Mouse (Mus musculus): ENCODE measurements at regions not wholly inside any gene's neighbourhood (a gene's known extent, or its start where the extent isn't known, plus 50 kb on each side); places are given as distances from the start of the nearest gene placed in this dataset.

- WGBS = 80% methylated on average over 4 of the region's 4 CpGs
- no peak for ATAC-seq
Observed at GRCm38 (mm10) chr3:49686182-49686895, 70.8 kb downstream of the Pcdh18 start.

GRCm38 (mm10) chr3:49674921-49675320, 82.2 kb downstream of the Pcdh18 start:
- WGBS = 88% methylated on average over 6 of the region's 6 CpGs
- no peak for ATAC-seq
- no peaks in the 10 kb centered on the region for H3K9me3 ChIP-seq (replicated peaks; ENCODE audit: control insufficient read depth, low read length, poor library complexity, severe bottlenecking)

More at GRCm38 (mm10) chr3:49686182-49686895, 70.8 kb downstream of the Pcdh18 start:
- Histone ChIP-seq H3K4me1 (ENCODE audit: control insufficient read depth, insufficient read depth, low read length) (no peaks in the 10 kb centered on the region), H3K4me3 (ENCODE audit: low read depth, low read length) (no peak overlapping the region), H3K36me3 (ENCODE audit: control insufficient read depth, insufficient read depth, low read length) (no peaks in the 10 kb centered on the region), H3K27me3 (ENCODE audit: control insufficient read depth, insufficient read depth, low read depth, low read length) (no peaks in the 10 kb centered on the region), H3K27ac (ENCODE audit: low read length) (no peak overlapping the region), H3K9me3 (replicated peaks; ENCODE audit: control insufficient read depth, low read length, poor library complexity, severe bottlenecking) (no peaks in the 10 kb centered on the region), H3K9ac (ENCODE audit: low read depth, low read length) (no peak overlapping the region), H3K4me2 (ENCODE audit: low read length) (no peak overlapping the region)

GRCm38 (mm10) chr3:49672685-49673184, 84.4 kb downstream of the Pcdh18 start:
- Histone ChIP-seq H3K9ac (ENCODE audit: low read depth, low read length) (no peak overlapping the region), H3K27me3 (ENCODE audit: control insufficient read depth, insufficient read depth, low read depth, low read length) (no peaks in the 10 kb centered on the region), H3K4me1 (ENCODE audit: control insufficient read depth, insufficient read depth, low read length) (no peaks in the 10 kb centered on the region), H3K27ac (ENCODE audit: low read length) (no peak overlapping the region), H3K9me3 (replicated peaks; ENCODE audit: control insufficient read depth, low read length, poor library complexity, severe bottlenecking) (no peaks in the 10 kb centered on the region), H3K4me2 (ENCODE audit: low read length) (no peak overlapping the region), H3K4me3 (ENCODE audit: low read depth, low read length) (no peak overlapping the region), H3K36me3 (ENCODE audit: control insufficient read depth, insufficient read depth, low read length) (no peaks in the 10 kb centered on the region)
- ATAC-seq = no peak
- 13% methylated on average over 2 of the region's 2 CpGs for WGBS

More at GRCm38 (mm10) chr3:49674921-49675320, 82.2 kb downstream of the Pcdh18 start:
- Histone ChIP-seq H3K36me3 (ENCODE audit: control insufficient read depth, insufficient read depth, low read length) (no peaks in the 10 kb centered on the region), H3K4me1 (ENCODE audit: control insufficient read depth, insufficient read depth, low read length) (no peaks in the 10 kb centered on the region), H3K4me3 (ENCODE audit: low read depth, low read length) (no peak overlapping the region), H3K27me3 (ENCODE audit: control insufficient read depth, insufficient read depth, low read depth, low read length) (no peaks in the 10 kb centered on the region), H3K9ac (ENCODE audit: low read depth, low read length) (no peak overlapping the region), H3K4me2 (ENCODE audit: low read length) (no peak overlapping the region), H3K27ac (ENCODE audit: low read length) (no peak overlapping the region)

- Histone ChIP-seq H3K4me3 (ENCODE audit: low read depth, low read length) (no peak overlapping the region), H3K27me3 (ENCODE audit: control insufficient read depth, insufficient read depth, low read depth, low read length) (no peaks in the 10 kb centered on the region), H3K9me3 (replicated peaks; ENCODE audit: control insufficient read depth, low read length, poor library complexity, severe bottlenecking) (no peaks in the 10 kb centered on the region), H3K9ac (ENCODE audit: low read depth, low read length) (no peak overlapping the region), H3K4me2 (ENCODE audit: low read length) (no peak overlapping the region), H3K27ac (ENCODE audit: low read length) (no peak overlapping the region), H3K36me3 (ENCODE audit: control insufficient read depth, insufficient read depth, low read length) (no peaks in the 10 kb centered on the region), H3K4me1 (ENCODE audit: control insufficient read depth, insufficient read depth, low read length) (no peaks in the 10 kb centered on the region)
- no peak for ATAC-seq
- WGBS = 94% methylated on average over 9 of the region's 9 CpGs
Observed at GRCm38 (mm10) chr3:49667543-49668338, 89.4 kb downstream of the Pcdh18 start.

- Histone ChIP-seq H3K27ac (ENCODE audit: low read length) (no peak overlapping the region), H3K4me3 (ENCODE audit: low read depth, low read length) (no peak overlapping the region), H3K27me3 (ENCODE audit: control insufficient read depth, insufficient read depth, low read depth, low read length) (no peaks in the 10 kb centered on the region), H3K4me1 (ENCODE audit: control insufficient read depth, insufficient read depth, low read length) (no peaks in the 10 kb centered on the region), H3K36me3 (ENCODE audit: control insufficient read depth, insufficient read depth, low read length) (no peaks in the 10 kb centered on the region), H3K9ac (ENCODE audit: low read depth, low read length) (no peak overlapping the region), H3K4me2 (ENCODE audit: low read length) (no peak overlapping the region), H3K9me3 (replicated peaks; ENCODE audit: control insufficient read depth, low read length, poor library complexity, severe bottlenecking) (no peaks in the 10 kb centered on the region)
- 93% methylated on average over 2 of the region's 2 CpGs for WGBS
- no peak for ATAC-seq
Observed at GRCm38 (mm10) chr3:49666516-49666915, 90.6 kb downstream of the Pcdh18 start.

- no peak for ATAC-seq
- no peak overlapping the region for H3K4me2 ChIP-seq (ENCODE audit: low read length)
Observed at GRCm38 (mm10) chr3:49648895-49649175, 108.3 kb downstream of the Pcdh18 start.

GRCm38 (mm10) chr3:49648040-49648894, 108.9 kb downstream of the Pcdh18 start:
- H3K9me3 ChIP-seq (replicated peaks; ENCODE audit: control insufficient read depth, low read length, poor library complexity, severe bottlenecking) = no peaks in the 10 kb centered on the region
- WGBS = 79% methylated on average over 5 of the region's 5 CpGs
- H3K4me3 ChIP-seq (ENCODE audit: low read depth, low read length) = no peak overlapping the region
- no peaks in the 10 kb centered on the region for H3K4me1 ChIP-seq (ENCODE audit: control insufficient read depth, insufficient read depth, low read length)
- H3K27ac ChIP-seq (ENCODE audit: low read length) = no peak overlapping the region
- no peak for ATAC-seq
- H3K9ac ChIP-seq (ENCODE audit: low read depth, low read length) = no peak overlapping the region
- no peaks in the 10 kb centered on the region for H3K27me3 ChIP-seq (ENCODE audit: control insufficient read depth, insufficient read depth, low read depth, low read length)
- no peak overlapping the region for H3K4me2 ChIP-seq (ENCODE audit: low read length)
- no peaks in the 10 kb centered on the region for H3K36me3 ChIP-seq (ENCODE audit: control insufficient read depth, insufficient read depth, low read length)

More at GRCm38 (mm10) chr3:49648895-49649175, 108.3 kb downstream of the Pcdh18 start:
- H3K9me3 ChIP-seq (replicated peaks; ENCODE audit: control insufficient read depth, low read length, poor library complexity, severe bottlenecking) = no peaks in the 10 kb centered on the region
- no peaks in the 10 kb centered on the region for H3K36me3 ChIP-seq (ENCODE audit: control insufficient read depth, insufficient read depth, low read length)
- no peak overlapping the region for H3K27ac ChIP-seq (ENCODE audit: low read length)
- H3K4me1 ChIP-seq (ENCODE audit: control insufficient read depth, insufficient read depth, low read length) = no peaks in the 10 kb centered on the region
- no peak overlapping the region for H3K4me3 ChIP-seq (ENCODE audit: low read depth, low read length)
- H3K9ac ChIP-seq (ENCODE audit: low read depth, low read length) = no peak overlapping the region
- H3K27me3 ChIP-seq (ENCODE audit: control insufficient read depth, insufficient read depth, low read depth, low read length) = no peaks in the 10 kb centered on the region
- 77% methylated on average over 1 of the region's 1 CpGs for WGBS

GRCm38 (mm10) chr3:49644993-49645392, 112.1 kb downstream of the Pcdh18 start:
- Histone ChIP-seq H3K36me3 (ENCODE audit: control insufficient read depth, insufficient read depth, low read length) (no peaks in the 10 kb centered on the region), H3K9me3 (replicated peaks; ENCODE audit: control insufficient read depth, low read length, poor library complexity, severe bottlenecking) (no peaks in the 10 kb centered on the region), H3K9ac (ENCODE audit: low read depth, low read length) (no peak overlapping the region), H3K27ac (ENCODE audit: low read length) (no peak overlapping the region), H3K4me2 (ENCODE audit: low read length) (no peak overlapping the region), H3K4me1 (ENCODE audit: control insufficient read depth, insufficient read depth, low read length) (peaks cover 8% of the 10 kb centered on the region), H3K4me3 (ENCODE audit: low read depth, low read length) (no peak overlapping the region), H3K27me3 (ENCODE audit: control insufficient read depth, insufficient read depth, low read depth, low read length) (no peaks in the 10 kb centered on the region)
- WGBS = 89% methylated on average over 4 of the region's 4 CpGs
- ATAC-seq = no peak

Data from midbrain, embryonic 16.5 days (tissue).